Mouse (Mus musculus) cerebellum, postnatal 25 days (tissue): ENCODE results near the gene Nxpe5.

ENCODE experiments used
- DNase-seq, 2 experiments: peaks; one replicate each; pipeline ENCODE4 v3.0.0; 2021; ENCODE audit warnings: mixed read lengths in 2 of 2

Nxpe5 gene

GRCm38 (mm10) chr5:138279585-138280424, 54.1 kb downstream of the Nxpe5 start, which contains the start of the genes Gm43720, Gpc2 and Stag3:
TSS of gene Gm43720 (minus strand) at chr5:138279958.
TSS of gene Gpc2 (minus strand) at chr5:138280005.
TSS of gene Stag3 (plus strand) at chr5:138280240.
- peak; percentile 69 to 79 for DNase-seq

GRCm38 (mm10) chr5:138280425-138280768, 54.7 kb downstream of the Nxpe5 start:
- DNase-seq = no peak

GRCm38 (mm10) chr5:138280829-138281228, 55.1 kb downstream of the Nxpe5 start:
- no peak for DNase-seq

GRCm38 (mm10) chr5:138281798-138282197, 56.1 kb downstream of the Nxpe5 start:
- no peak for DNase-seq

- DNase-seq = no peak
Observed at GRCm38 (mm10) chr5:138283540-138283939, 57.8 kb downstream of the Nxpe5 start.

- no peak for DNase-seq
Observed at GRCm38 (mm10) chr5:138287861-138288260, 62.2 kb downstream of the Nxpe5 start.

GRCm38 (mm10) chr5:138291638-138292037, 65.9 kb downstream of the Nxpe5 start:
- no peak for DNase-seq

- no peak for DNase-seq
Observed at GRCm38 (mm10) chr5:138294158-138294557, 68.5 kb downstream of the Nxpe5 start.

- no peak for DNase-seq
Observed at GRCm38 (mm10) chr5:138299613-138300012, 73.9 kb downstream of the Nxpe5 start.
